In the genomic region with DNA sequence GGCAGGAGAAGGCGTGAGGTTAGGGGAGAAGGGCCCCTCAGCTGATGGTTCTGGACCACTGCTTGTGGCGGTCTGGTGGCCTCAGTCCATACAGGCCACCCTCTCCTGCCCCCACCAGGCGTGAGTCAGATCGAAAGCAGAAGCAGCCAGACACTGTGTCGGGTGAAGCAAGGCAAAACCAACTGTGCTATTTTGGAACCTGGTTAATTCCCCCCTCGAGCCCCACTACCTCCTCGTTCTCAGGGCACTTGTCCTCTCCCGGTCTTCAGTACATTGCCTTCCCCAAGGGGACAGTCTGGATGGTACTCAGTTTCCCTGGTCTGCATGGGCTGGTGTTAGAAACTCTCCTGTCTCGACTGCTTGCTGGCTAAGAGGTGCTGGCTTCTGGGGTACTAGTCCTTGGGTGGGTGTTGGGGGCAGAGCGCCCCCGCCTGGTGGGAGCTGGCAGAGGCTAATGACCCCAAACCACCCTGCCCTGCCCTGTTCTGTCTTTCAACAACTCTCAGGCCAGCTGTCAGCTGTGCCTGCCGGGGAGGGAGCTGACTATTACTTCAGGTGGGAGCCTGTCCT, we compare ENCODE assay signal across 8 mouse cellular contexts. TPM values are rescaled to one million over a fixed set of nuclear protein-coding genes. Genes with fewer than 3 reads are reported as not detected.
DNase-seq lines count a peak whose midpoint lies in the region; ATAC-seq and TF ChIP-seq lines count a peak whose summit lies in the region.

No protein-coding gene starts in this region.

- H3K4me2 ChIP-seq in kidney, postnatal 0 days (ENCODE audit: low read length): no peak overlapping the region
- peak overlapping the region; percentile 22 for H3K4me2 ChIP-seq in heart, embryonic 16.5 days (ENCODE audit: low read depth, low read length)

- no peak for TF ChIP-seq POLR2A in thymus, adult 2 months (IDR thresholded peaks at IDR 0.05; ENCODE audit: control insufficient read depth, extremely low read depth, insufficient read depth, low read length, poor library complexity)

- H3K4me1 ChIP-seq in kidney, postnatal 0 days (replicated peaks; ENCODE audit: insufficient read depth, low read length): peaks cover 4% of the 10 kb centered on the region; the same call in 1 of the 2 replicates
- H3K4me1 ChIP-seq in heart, embryonic 16.5 days (ENCODE audit: control insufficient read depth, insufficient read depth, low read length): peaks cover 15% of the 10 kb centered on the region
- peaks cover 3% of the 10 kb centered on the region; the same call in 1 of the 2 replicates for H3K4me1 ChIP-seq in thymus, adult 2 months (replicated peaks; ENCODE audit: control insufficient read depth, insufficient read depth, low read length)

- no peak overlapping the region for H3K9ac ChIP-seq in kidney, postnatal 0 days (ENCODE audit: low read depth, low read length)
- H3K9ac ChIP-seq in heart, embryonic 16.5 days (ENCODE audit: low read length): peak overlapping the region; percentile 5; the same call in 1 of the 2 replicates

- no peak for DNase-seq in kidney, postnatal 0 days (ENCODE audit: low spot score)
- DNase-seq in kidney, adult 8-10 months: no peak
- peak; percentile 16 for DNase-seq in T-cell, adult 2 months (ENCODE audit: low spot score)
- DNase-seq in lung, postnatal 14 days: peak; percentile 57
- DNase-seq in thymus, adult 2 months: peak; percentile 37
- no peak for DNase-seq in c-Kit-positive CD71-positive TER-119-positive erythroid progenitor cells, embryonic 14.5 days (ENCODE audit: low spot score)
- no peak for DNase-seq in testis, postnatal 10 days (ENCODE audit: low spot score)

- no peaks in the 10 kb centered on the region for H3K9me3 ChIP-seq in kidney, postnatal 0 days (replicated peaks; ENCODE audit: low read length)
- peaks cover 8% of the 10 kb centered on the region for H3K9me3 ChIP-seq in heart, embryonic 16.5 days (replicated peaks; ENCODE audit: control insufficient read depth, low read length)

- no peak overlapping the region for H3K27ac ChIP-seq in kidney, postnatal 0 days
- peak overlapping the region; percentile 41 for H3K27ac ChIP-seq in heart, embryonic 16.5 days (ENCODE audit: low read length)
- no peak overlapping the region for H3K27ac ChIP-seq in thymus, adult 2 months (ENCODE audit: control insufficient read depth, insufficient read depth, low read length)

- no peak overlapping the region for H3K4me3 ChIP-seq in kidney, postnatal 0 days (replicated peaks; ENCODE audit: low read depth, low read length)
- no peak overlapping the region for H3K4me3 ChIP-seq in heart, embryonic 16.5 days (ENCODE audit: low read length)
- no peak overlapping the region for H3K4me3 ChIP-seq in thymus, adult 2 months (ENCODE audit: control insufficient read depth, insufficient read depth, low read length)

- 48% methylated on average over 12 of the region's 12 CpGs for WGBS in kidney, postnatal 0 days
- 21% methylated on average over 12 of the region's 12 CpGs for WGBS in heart, embryonic 16.5 days
- WGBS in thymus, adult 2 months: 7% methylated on average over 12 of the region's 12 CpGs

- H3K27me3 ChIP-seq in kidney, postnatal 0 days (ENCODE audit: insufficient read depth, low read length): no peaks in the 10 kb centered on the region
- H3K27me3 ChIP-seq in heart, embryonic 16.5 days (ENCODE audit: control insufficient read depth, insufficient read depth, low read length): no peaks in the 10 kb centered on the region
- H3K27me3 ChIP-seq in thymus, adult 2 months (ENCODE audit: control insufficient read depth, insufficient read depth, low read length): no peaks in the 10 kb centered on the region

- ATAC-seq in kidney, postnatal 0 days (replicated peaks; ENCODE audit: low FRiP score, low read depth): no peak
- ATAC-seq in heart, embryonic 16.5 days (replicated peaks; ENCODE audit: extremely low read depth, insufficient read depth, low FRiP score): peak; percentile 28

- no peaks in the 10 kb centered on the region for H3K36me3 ChIP-seq in kidney, postnatal 0 days (ENCODE audit: insufficient read depth, low read length)
- H3K36me3 ChIP-seq in heart, embryonic 16.5 days (ENCODE audit: control insufficient read depth, insufficient read depth): peaks cover 4% of the 10 kb centered on the region; the same call in 1 of the 2 replicates
- no peaks in the 10 kb centered on the region for H3K36me3 ChIP-seq in thymus, adult 2 months (ENCODE audit: control insufficient read depth, insufficient read depth, low read length)

- peak; percentile 25; the same call in 1 of the 2 replicates for TF ChIP-seq CTCF in kidney, postnatal 0 days (IDR thresholded peaks at IDR 0.05; ENCODE audit: low read depth)
- TF ChIP-seq CTCF in thymus, adult 2 months (IDR thresholded peaks at IDR 0.05; ENCODE audit: borderline replicate concordance, control insufficient read depth, extremely low read depth, insufficient read depth, low read length, poor library complexity): peak; percentile 59; the same call in 1 of the 2 replicates

RNA-seq across cellular contexts. Expression of a gene that starts 32.0 kb away (rescaled TPM):
- 23.0 and 23.1 TPM in 2 replicates for polyA plus RNA-seq in kidney, postnatal 0 days (2015; fragmentation: Nextera tagmentation; extraction: Ambion mirVana)
- 25.7 and 28.9 TPM in 2 replicates for polyA plus RNA-seq in heart, embryonic 16.5 days (2015; fragmentation: Nextera tagmentation; extraction: Ambion mirVana)
- 25.3 and 25.5 TPM in 2 replicates for polyA plus RNA-seq in thymus, adult 2 months (2012; rRNA removed)

RNA-seq across cellular contexts. Expression of a gene that starts 42.1 kb away (rescaled TPM):
- 0.08 and 0.09 TPM in 2 replicates for polyA plus RNA-seq in kidney, postnatal 0 days (2015; fragmentation: Nextera tagmentation; extraction: Ambion mirVana)
- 0.56 and 1.7 TPM in 2 replicates for polyA plus RNA-seq in heart, embryonic 16.5 days (2015; fragmentation: Nextera tagmentation; extraction: Ambion mirVana)
- 4.4 and 6.0 TPM in 2 replicates for polyA plus RNA-seq in thymus, adult 2 months (2012; rRNA removed)

Comparison
In these comparisons a context has a peak if more than half of its experiments do, and no peak if none do; other contexts are left out.
1. DNase-seq: peak in T-cell, adult 2 months (single experiment), lung, postnatal 14 days (single experiment) and thymus, adult 2 months (single experiment); none in kidney, postnatal 0 days (single experiment), kidney, adult 8-10 months (0 of 2), c-Kit-positive CD71-positive TER-119-positive erythroid progenitor cells, embryonic 14.5 days (single experiment) and testis, postnatal 10 days (single experiment).